Mouse (Mus musculus): ENCODE results near the gene Gm17677. TPM values are rescaled to one million over a fixed set of nuclear protein-coding genes. Genes with fewer than 3 reads are reported as not detected.

Gene Gm17677
- polyA plus RNA-seq (2015; fragmentation: Nextera tagmentation; extraction: Ambion mirVana) = not detected in 2 replicates

GRCm38 (mm10) chr9:35740749-35741148, at the start of gene Gm17677:
Gm17677 (plus strand) TSS chr9:35741049.
- H3K27ac ChIP-seq = no peak within 1 kb of the TSS
- H3K27me3 ChIP-seq = no peaks in the 10 kb centered on the region
- H3K36me3 ChIP-seq = no peaks in the 10 kb centered on the region
- H3K9ac ChIP-seq = no peak within 1 kb of the TSS
- DNase-seq = no peak
- no peak for ATAC-seq (ENCODE audit: low read depth)
- H3K9me3 ChIP-seq (replicated peaks) = peaks cover 7% of the 10 kb centered on the region; the same call in 1 of the 2 replicates
- no peaks in the 10 kb centered on the region for H3K4me1 ChIP-seq (replicated peaks)
- no peak within 1 kb of the TSS for H3K4me2 ChIP-seq
- no peak within 1 kb of the TSS for H3K4me3 ChIP-seq (replicated peaks)

GRCm38 (mm10) chr9:35691924-35692323, 48.9 kb upstream of the Gm17677 start:
- H3K27ac ChIP-seq = no peak overlapping the region
- ATAC-seq (ENCODE audit: low read depth) (no peak), DNase-seq (no peak)
- no peaks in the 10 kb centered on the region for H3K4me1 ChIP-seq (replicated peaks)
- no peaks in the 10 kb centered on the region for H3K9me3 ChIP-seq (replicated peaks)
- H3K9ac ChIP-seq = no peak overlapping the region
- H3K4me2 ChIP-seq = no peak overlapping the region
- H3K27me3 ChIP-seq = no peaks in the 10 kb centered on the region
- no peaks in the 10 kb centered on the region for H3K36me3 ChIP-seq
- H3K4me3 ChIP-seq (replicated peaks) = no peak overlapping the region

DNA sequence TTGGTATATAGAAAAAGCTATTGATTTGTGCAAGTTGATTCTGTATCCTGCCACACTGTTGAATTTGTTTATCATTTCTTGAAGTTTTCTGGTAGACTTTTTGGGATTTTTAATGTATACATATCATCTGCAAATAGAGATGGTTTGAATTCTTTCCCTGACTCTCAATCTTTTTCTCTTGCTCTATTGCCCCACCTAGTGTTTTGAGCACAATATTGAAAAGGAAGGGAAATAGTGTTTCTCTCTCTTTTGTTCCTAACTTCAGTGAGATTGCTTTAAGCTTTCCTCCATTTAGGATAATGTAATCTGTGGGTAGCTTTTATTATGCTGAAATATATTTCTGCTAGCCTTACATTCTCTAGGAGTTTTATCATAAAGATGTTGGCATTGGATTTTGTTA, 33.6 kb upstream of the Gm17677 start:
- H3K4me2 ChIP-seq = no peak overlapping the region
- ATAC-seq (ENCODE audit: low read depth) = no peak
- no peak overlapping the region for H3K4me3 ChIP-seq (replicated peaks)
- H3K4me1 ChIP-seq (replicated peaks) = no peaks in the 10 kb centered on the region
- H3K9me3 ChIP-seq (replicated peaks) = no peaks in the 10 kb centered on the region
- no peak overlapping the region for H3K9ac ChIP-seq
- no peaks in the 10 kb centered on the region for H3K36me3 ChIP-seq
- no peak for DNase-seq
- H3K27me3 ChIP-seq = no peaks in the 10 kb centered on the region
- H3K27ac ChIP-seq = no peak overlapping the region

DNA sequence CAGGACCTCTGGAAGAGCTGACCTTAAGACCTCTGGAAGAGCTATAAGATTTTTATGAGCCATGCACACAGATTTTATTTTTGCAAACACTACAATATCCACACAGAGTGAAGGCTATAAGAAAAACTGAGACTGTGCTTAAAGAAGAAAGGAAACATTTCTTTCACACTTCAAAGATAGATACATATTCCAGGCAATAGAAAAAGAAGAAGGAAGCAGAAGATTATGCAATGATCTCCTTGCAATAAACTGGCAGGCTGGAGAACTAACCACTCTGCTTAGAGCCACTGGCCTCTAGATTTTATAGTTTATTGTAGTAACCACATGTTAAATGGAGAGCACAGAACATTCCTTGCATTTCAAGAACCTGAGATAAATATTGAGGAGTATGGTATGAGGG, 16.0 kb downstream of the Gm17677 start:
- Histone ChIP-seq H3K9ac (no peak overlapping the region), H3K27me3 (no peaks in the 10 kb centered on the region), H3K4me1 (replicated peaks) (no peaks in the 10 kb centered on the region), H3K27ac (no peak overlapping the region), H3K4me2 (no peak overlapping the region), H3K9me3 (replicated peaks) (no peaks in the 10 kb centered on the region), H3K36me3 (no peaks in the 10 kb centered on the region), H3K4me3 (replicated peaks) (no peak overlapping the region)
- ATAC-seq (ENCODE audit: low read depth) (no peak), DNase-seq (no peak)

- H3K4me3 ChIP-seq (replicated peaks) = no peak within 1 kb of the TSS
- H3K27me3 ChIP-seq = no peaks in the 10 kb centered on the region
- no peak within 1 kb of the TSS for H3K4me2 ChIP-seq
- no peak for DNase-seq
- ATAC-seq (ENCODE audit: low read depth) = no peak
- 36% methylated on average over 3 of the region's 3 CpGs for WGBS (ENCODE audit: insufficient replicate concordance)
- H3K9ac ChIP-seq = no peak within 1 kb of the TSS
- H3K9me3 ChIP-seq (replicated peaks) = 0 out of 2 replicates have a peak, but pooled peaks cover 5% of the 10 kb centered on the region
- H3K27ac ChIP-seq = no peak within 1 kb of the TSS
- no peaks in the 10 kb centered on the region for H3K4me1 ChIP-seq (replicated peaks)
- no peaks in the 10 kb centered on the region for H3K36me3 ChIP-seq
These were observed 37.2 kb downstream of the Gm17677 start, which contains the start of gene Gm17727 for GRCm38 (mm10) chr9:35778009-35778408. Gm17727 (minus strand) TSS chr9:35778109.

DNA sequence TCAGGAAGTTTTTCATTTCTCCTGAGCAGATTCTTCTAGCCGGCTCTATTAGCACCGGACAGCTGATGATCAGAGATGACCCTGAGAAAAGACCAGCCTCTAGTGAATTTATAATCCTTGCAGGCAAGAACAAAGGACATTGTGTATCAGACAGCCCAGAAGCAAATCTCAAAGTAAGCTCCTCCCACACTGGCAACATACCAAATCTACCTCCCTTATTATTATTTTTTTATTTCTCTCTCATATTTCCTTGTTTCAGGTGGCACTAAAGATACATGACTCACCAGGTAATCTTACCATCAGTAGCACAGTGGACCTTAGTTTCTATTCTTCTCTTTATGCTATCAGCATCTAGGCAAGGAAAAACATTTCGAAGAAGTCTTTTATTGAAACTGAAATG, 49.2 kb downstream of the Gm17677 start, which contains the start of the genes Gm27235 and D730048I06Rik:
Gene Gm27235, minus strand, starts transcription at position 101 of the 400 bp plus-strand sequence.
Gene D730048I06Rik, minus strand, starts transcription at position 112 of the 400 bp plus-strand sequence.
- no peaks in the 10 kb centered on the region for H3K4me1 ChIP-seq (replicated peaks)
- H3K36me3 ChIP-seq = no peaks in the 10 kb centered on the region
- DNase-seq = no peak
- no peaks in the 10 kb centered on the region; the same call in 1 of the 2 replicates for H3K9me3 ChIP-seq (replicated peaks)
- H3K27ac ChIP-seq = no peak within 1 kb of the TSS
- no peak within 1 kb of the TSS for H3K9ac ChIP-seq
- H3K4me2 ChIP-seq = no peak within 1 kb of the TSS
- no peak for ATAC-seq (ENCODE audit: low read depth)
- H3K4me3 ChIP-seq (replicated peaks) = no peak within 1 kb of the TSS
- H3K27me3 ChIP-seq = no peaks in the 10 kb centered on the region
- WGBS (ENCODE audit: insufficient replicate concordance) = 63% methylated on average over 3 of the region's 3 CpGs

Other genes with a start within 250 kb of the Gm17677 start
- not detected in 2 replicates for gene Gm1113, start 222.8 kb upstream of the Gm17677 start, polyA plus RNA-seq (2015; fragmentation: Nextera tagmentation; extraction: Ambion mirVana)
- 0.39 and 0.42 TPM in 2 replicates for gene Ddx25, start 182.5 kb upstream of the Gm17677 start, polyA plus RNA-seq (2015; fragmentation: Nextera tagmentation; extraction: Ambion mirVana)
- 9.3 and 11.4 TPM in 2 replicates for gene Pus3, start 182.5 kb upstream of the Gm17677 start, polyA plus RNA-seq (2015; fragmentation: Nextera tagmentation; extraction: Ambion mirVana)
- gene Pate2, start 170.8 kb upstream of the Gm17677 start, polyA plus RNA-seq (2015; fragmentation: Nextera tagmentation; extraction: Ambion mirVana) = 0.25 and 0.36 TPM in 2 replicates
- gene Hyls1, start 170.7 kb upstream of the Gm17677 start, polyA plus RNA-seq (2015; fragmentation: Nextera tagmentation; extraction: Ambion mirVana) = 9.8 and 11.9 TPM in 2 replicates
- gene Pate4, start 129.1 kb upstream of the Gm17677 start, polyA plus RNA-seq (2015; fragmentation: Nextera tagmentation; extraction: Ambion mirVana) = not detected in 2 replicates
- gene Pate3, start 92.8 kb upstream of the Gm17677 start, polyA plus RNA-seq (2015; fragmentation: Nextera tagmentation; extraction: Ambion mirVana) = not detected in 2 replicates
- gene Pate1, start 53.7 kb upstream of the Gm17677 start, polyA plus RNA-seq (2015; fragmentation: Nextera tagmentation; extraction: Ambion mirVana) = not detected in 2 replicates
- not detected in 2 replicates for gene Gm17727, start 37.1 kb downstream of the Gm17677 start, polyA plus RNA-seq (2015; fragmentation: Nextera tagmentation; extraction: Ambion mirVana)
- not detected in 2 replicates for gene Gm27235, start 49.1 kb downstream of the Gm17677 start, polyA plus RNA-seq (2015; fragmentation: Nextera tagmentation; extraction: Ambion mirVana)
- not detected in 2 replicates for gene D730048I06Rik, start 49.1 kb downstream of the Gm17677 start, polyA plus RNA-seq (2015; fragmentation: Nextera tagmentation; extraction: Ambion mirVana)
- gene 9230110F15Rik, start 103.1 kb downstream of the Gm17677 start, polyA plus RNA-seq (2015; fragmentation: Nextera tagmentation; extraction: Ambion mirVana) = not detected in 2 replicates
- gene 9230113P08Rik, start 167.4 kb downstream of the Gm17677 start, polyA plus RNA-seq (2015; fragmentation: Nextera tagmentation; extraction: Ambion mirVana) = not detected in 2 replicates